Mouse (Mus musculus) heart, postnatal 0 days (tissue): Measurements from ENCODE around the gene Nisch. TPM values are rescaled to one million over a fixed set of nuclear protein-coding genes. Genes with fewer than 3 reads are reported as not detected.

Experiments used
- ATAC-seq: fragments of 200-750 bp; cut with Nextera tagmentation; 2 replicates; pipeline ENCODE4 v1.8.0; 2017; ENCODE audit warnings: low read depth, moderate number of reproducible peaks, moderate library complexity; ENCODE audit not compliant: insufficient read depth
- DNase-seq: peaks from one replicate; pipeline ENCODE4 v3.0.0-alpha.2; 2016; ENCODE audit warnings: low spot score
- H3K27ac ChIP-seq: fragments of 300-500 bp; sonication (generic); 2 replicates; pipeline ENCODE4 v1.5.1; 2014; ENCODE audit warnings: low read depth, mild to moderate bottlenecking
- H3K27me3 ChIP-seq: fragments of 300-500 bp; sonication (generic); 2 replicates; pipeline ENCODE4 v1.6.1; 2014; ENCODE audit warnings: low read length, mixed read lengths; ENCODE audit not compliant: control insufficient read depth, insufficient read depth
- H3K36me3 ChIP-seq: fragments of 300-500 bp; sonication (generic); replicated peaks from 2 replicates; pipeline ENCODE4 v1.6.1; 2014; ENCODE audit warnings: low read length, mixed read lengths; ENCODE audit not compliant: control insufficient read depth, insufficient read depth
- H3K4me1 ChIP-seq: fragments of 300-500 bp; sonication (generic); 2 replicates; pipeline ENCODE4 v1.6.1; 2014; ENCODE audit warnings: antibody characterized with exemption; ENCODE audit not compliant: control insufficient read depth, insufficient read depth
- H3K4me2 ChIP-seq: fragments of 300-500 bp; sonication (generic); 2 replicates; pipeline ENCODE4 v1.6.1; 2014; ENCODE audit warnings: low read depth, mild to moderate bottlenecking, low read length, moderate library complexity
- H3K4me3 ChIP-seq: fragments of 300-500 bp; sonication (generic); 2 replicates; pipeline ENCODE4 v1.5.1; 2014; ENCODE audit warnings: low read depth, low read length
- H3K9ac ChIP-seq: fragments of 300-500 bp; sonication (generic); replicated peaks from 2 replicates; pipeline ENCODE4 v1.6.1; 2014; ENCODE audit warnings: low read depth, low read length, mixed read lengths
- H3K9me3 ChIP-seq: fragments of 300-500 bp; sonication (generic); replicated peaks from 2 replicates; pipeline ENCODE4 v1.6.1; 2016; ENCODE audit warnings: low read length; ENCODE audit not compliant: control insufficient read depth
- CTCF ChIP-seq: IDR thresholded peaks from 2 replicates; pipeline ENCODE4 v1.5.1; 2016; ENCODE audit warnings: antibody characterized with exemption, control low read depth, low read depth
- EP300 ChIP-seq: IDR thresholded peaks from 2 replicates; pipeline ENCODE4 v1.6.1; 2016; ENCODE audit warnings: antibody characterized with exemption, low read depth
- WGBS: fragments of 180-500 bp; shearing (Covaris S2); extraction: QIAGEN DNeasy Blood & Tissue Kit; methylation state at CpG from one replicate; pipeline ENCODE4 v1.1.7; 2014; 5-methylcytosine and 5-hydroxymethylcytosine counted together
- polyA plus RNA-seq: library from polyadenylated mRNA; unstranded; fragments of >200 nt; fragmentation: Nextera tagmentation; extraction: Ambion mirVana; gene quantifications from 2 replicates; pipeline ENCODE4 v1.2.1, GENCODE M21; 2015
- total RNA-seq: library from RNA; depleted of rRNA; stranded (reverse); fragments of >200 nt; gene quantifications from 2 replicates; pipeline ENCODE4 v1.2.3, GENCODE M21; 2014; ENCODE audit warnings: low replicate concordance

The Nisch gene
- total and polyA plus RNA-seq, 2 experiments from 2014 or later, result 171 to 338 TPM

DNA sequence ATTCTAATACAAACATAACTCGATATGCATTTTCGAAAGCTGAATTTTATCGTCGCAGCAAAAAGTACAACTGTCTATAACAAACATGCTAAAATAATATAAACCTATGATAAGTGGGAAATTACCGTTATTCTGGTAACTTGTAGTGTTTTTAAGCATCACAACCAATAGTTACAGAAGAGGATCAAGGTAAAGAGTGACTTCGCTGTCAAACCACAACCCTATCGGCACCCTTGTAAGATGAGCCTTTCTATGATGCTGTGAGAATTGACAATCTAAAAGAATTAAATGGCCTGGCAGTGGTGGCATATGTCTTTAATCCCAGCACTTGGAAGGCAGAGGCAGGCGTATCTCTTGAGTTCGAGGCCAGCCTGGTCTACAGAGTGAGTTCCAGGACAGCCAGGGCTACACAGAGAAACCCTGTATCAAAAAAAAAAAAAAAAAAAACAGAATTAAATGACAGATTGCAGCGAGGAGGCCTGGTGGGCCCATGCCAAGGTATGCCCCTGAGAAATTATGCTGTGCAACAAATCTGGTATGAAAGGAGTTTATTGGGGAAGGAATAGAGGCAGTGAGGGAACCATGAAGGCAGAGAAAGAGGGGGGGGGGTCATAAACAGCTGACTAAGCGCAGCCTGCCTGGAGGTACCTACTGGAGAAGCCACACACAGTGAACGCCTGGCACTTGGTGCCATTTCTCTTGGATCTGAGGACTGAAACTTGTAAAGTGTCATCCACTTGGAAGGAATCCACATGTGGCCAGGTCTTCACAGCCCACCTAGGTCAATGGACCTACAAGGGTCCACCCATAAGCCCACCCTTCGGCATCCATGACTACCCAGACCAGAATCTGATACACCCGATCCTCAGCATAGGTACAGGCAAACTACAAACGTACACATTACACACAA lies 87.2 kb downstream of the Nisch start:
- no peak for ATAC-seq
- Histone ChIP-seq H3K4me1 (peaks cover 58% of the 10 kb centered on the region), H3K9me3 (no peaks in the 10 kb centered on the region), H3K4me3 (peak overlapping the region; percentile 68), H3K4me2 (peak overlapping the region; percentile 55), H3K36me3 (peaks cover 9% of the 10 kb centered on the region; the same call in 1 of the 2 replicates), H3K27me3 (no peaks in the 10 kb centered on the region), H3K27ac (peak overlapping the region; percentile 52), H3K9ac (no peak overlapping the region)
- DNase-seq, result no peak
- 66% methylated on average over 15 of the region's 15 CpGs for WGBS
- no peak for TF ChIP-seq CTCF
- no peak for TF ChIP-seq EP300

DNA sequence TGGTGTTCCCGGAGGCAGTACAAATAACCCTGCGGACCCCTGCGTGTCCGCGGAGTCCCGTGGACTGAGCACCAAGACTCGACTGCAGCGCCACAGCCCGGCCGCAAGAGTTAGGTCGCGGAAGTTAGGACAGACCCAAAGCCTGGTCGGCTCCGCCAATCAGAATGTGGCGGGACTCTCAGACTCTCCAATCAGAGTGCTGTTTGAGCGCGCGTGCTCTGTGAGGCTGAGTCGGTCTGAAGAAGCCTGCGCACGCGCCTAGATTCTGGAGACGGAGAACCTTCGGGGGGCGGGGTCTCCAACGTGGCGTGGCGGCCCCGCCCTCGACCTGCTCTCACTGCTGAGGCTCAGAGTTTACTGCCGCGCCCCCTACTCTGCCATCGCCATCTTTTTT lies 87.9 kb downstream of the Nisch start, which contains the start of gene Smim4:
Gene Smim4 (minus strand): TSS at position 131 of the 394 bp plus-strand sequence.
- ATAC-seq (peak; percentile 93), DNase-seq (peak; percentile 100)
- under 1% methylated on average over 33 of the region's 33 CpGs for WGBS
- TF ChIP-seq EP300 (no peak; the same call in 1 of the 2 replicates), CTCF (peak; percentile 59)
- Histone ChIP-seq H3K27ac (peak within 1 kb of the TSS; percentile 96), H3K9me3 (no peaks in the 10 kb centered on the region), H3K9ac (peak within 1 kb of the TSS; percentile 75), H3K4me1 (peaks cover 58% of the 10 kb centered on the region), H3K4me2 (peak within 1 kb of the TSS; percentile 77), H3K36me3 (peaks cover 14% of the 10 kb centered on the region), H3K4me3 (peak within 1 kb of the TSS; percentile 68), H3K27me3 (no peaks in the 10 kb centered on the region)

GRCm38 (mm10) chr14:31128101-31128825 lies 88.5 kb downstream of the Nisch start:
- Histone ChIP-seq H3K9me3 (no peaks in the 10 kb centered on the region), H3K4me3 (peak overlapping the region; percentile 68), H3K27me3 (no peaks in the 10 kb centered on the region), H3K9ac (peak overlapping the region; percentile 75), H3K4me1 (peaks cover 55% of the 10 kb centered on the region), H3K27ac (peak overlapping the region; percentile 96), H3K4me2 (peak overlapping the region; percentile 77), H3K36me3 (peaks cover 20% of the 10 kb centered on the region)
- under 1% methylated on average over 23 of the region's 23 CpGs for WGBS
- ATAC-seq (peak; percentile 63), DNase-seq (peak; percentile 84)
- TF ChIP-seq CTCF (peak; percentile 31), EP300 (no peak; the same call in 1 of the 2 replicates)

GRCm38 (mm10) chr14:31126826-31127225 lies 89.9 kb downstream of the Nisch start:
- no peaks in the 10 kb centered on the region for H3K9me3 ChIP-seq
- peak overlapping the region; percentile 30; the same call in 1 of the 2 replicates for H3K4me2 ChIP-seq
- peaks cover 40% of the 10 kb centered on the region for H3K4me1 ChIP-seq
- no peak overlapping the region for H3K4me3 ChIP-seq
- H3K9ac ChIP-seq, result no peak overlapping the region
- H3K27ac ChIP-seq, result peak overlapping the region; percentile 65; the same call in 1 of the 2 replicates
- ATAC-seq (no peak), DNase-seq (no peak)
- no peak for TF ChIP-seq CTCF
- no peak for TF ChIP-seq EP300
- peaks cover 28% of the 10 kb centered on the region for H3K36me3 ChIP-seq
- WGBS, result 87% methylated on average over 8 of the region's 8 CpGs
- H3K27me3 ChIP-seq, result no peaks in the 10 kb centered on the region
